Mouse (Mus musculus): ENCODE results near the gene Cwc22. TPM values are rescaled to one million over a fixed set of nuclear protein-coding genes. Genes with fewer than 3 reads are reported as not detected.
"Not testable (repeated sequence)": the region's sequence is repeated elsewhere in the genome, so short reads cannot be mapped to it uniquely, and the experiment has no call there.

Gene Cwc22
- total RNA-seq, 2 experiments from 2014 or later: 26.1 to 29.1 TPM

DNA sequence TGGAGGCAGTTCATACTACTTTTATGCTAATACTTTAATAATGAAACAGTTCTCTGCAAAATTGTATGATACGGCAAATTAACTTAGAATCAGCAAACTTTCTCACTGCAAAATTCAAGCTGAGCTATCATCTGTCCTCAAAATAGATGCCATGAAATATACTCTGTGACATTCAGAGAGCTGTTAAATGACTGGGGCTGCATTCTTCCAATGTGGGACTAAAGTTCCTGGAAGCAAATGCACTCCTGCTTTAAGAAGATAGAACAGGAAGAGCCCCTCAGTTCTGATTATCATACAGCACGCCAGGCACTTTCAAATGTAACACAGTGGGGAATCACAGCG lies 48.6 kb downstream of the Cwc22 start:
- no peak for DNase-seq

DNA sequence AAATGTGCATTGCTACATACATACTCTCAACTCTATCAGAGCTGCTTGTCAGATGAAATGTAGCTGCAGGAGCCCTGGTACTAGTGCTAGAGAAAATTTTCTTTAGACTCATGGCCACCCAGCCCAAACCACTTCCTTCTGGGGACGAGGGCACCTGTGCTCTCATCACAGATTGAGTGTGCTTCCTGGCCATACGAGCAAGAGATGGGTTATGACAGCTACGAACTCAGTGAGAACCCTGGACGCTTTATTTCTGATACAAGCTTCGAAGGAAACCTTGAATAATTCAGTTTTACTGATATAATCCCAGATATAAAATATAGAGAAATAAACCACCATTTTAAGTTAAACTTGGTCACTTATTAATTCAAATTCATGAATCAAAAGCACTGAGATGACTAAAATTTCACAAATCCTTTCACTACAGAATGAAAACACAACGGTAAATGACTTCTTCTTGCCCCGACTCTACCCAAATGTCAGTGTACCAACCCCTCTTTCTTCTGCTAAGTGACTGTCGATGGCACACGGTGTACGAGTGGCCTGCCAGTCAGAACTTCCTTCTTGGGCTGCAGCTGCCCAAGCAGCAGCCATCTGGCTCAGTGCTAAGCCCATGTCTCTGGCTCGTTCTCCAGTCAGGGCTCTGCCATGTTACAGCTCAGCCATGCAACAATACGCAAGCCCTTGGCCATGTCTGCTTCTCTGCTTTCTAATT lies 49.2 kb downstream of the Cwc22 start:
- DNase-seq: no peak

DNA sequence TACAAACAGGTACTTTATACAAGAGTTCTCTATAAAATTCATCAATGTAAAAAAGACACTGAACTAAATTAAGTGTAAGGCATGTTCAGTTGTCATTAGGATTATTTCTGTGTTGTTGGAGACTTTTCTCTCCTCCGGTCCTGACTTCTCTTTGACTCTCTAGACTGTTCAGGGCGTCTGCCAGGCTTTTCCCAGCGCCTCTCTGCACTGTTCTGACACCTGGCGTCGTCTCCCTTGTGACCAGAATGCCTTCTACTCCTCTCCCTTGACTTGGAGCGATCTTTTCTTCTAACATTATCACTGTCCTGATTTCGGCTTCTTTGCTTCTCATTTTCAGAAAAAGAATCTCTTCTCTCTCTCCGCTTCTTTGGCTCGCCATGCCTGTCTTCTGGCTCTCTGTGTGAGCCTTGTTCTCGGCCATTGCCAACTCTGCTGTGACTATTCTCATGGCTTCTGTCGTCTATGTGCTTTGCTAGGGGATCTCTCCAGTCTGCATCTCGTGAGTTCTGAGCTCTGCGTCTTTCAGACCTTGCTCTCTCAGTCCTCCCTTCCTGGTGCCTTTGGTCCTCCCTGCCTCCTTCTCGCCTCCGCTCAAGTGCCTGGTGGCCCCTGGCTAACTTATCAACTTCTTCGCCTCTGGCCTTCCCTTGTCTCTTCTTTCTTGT lies 50.1 kb downstream of the Cwc22 start:
- not testable (repeated sequence) for DNase-seq

DNA sequence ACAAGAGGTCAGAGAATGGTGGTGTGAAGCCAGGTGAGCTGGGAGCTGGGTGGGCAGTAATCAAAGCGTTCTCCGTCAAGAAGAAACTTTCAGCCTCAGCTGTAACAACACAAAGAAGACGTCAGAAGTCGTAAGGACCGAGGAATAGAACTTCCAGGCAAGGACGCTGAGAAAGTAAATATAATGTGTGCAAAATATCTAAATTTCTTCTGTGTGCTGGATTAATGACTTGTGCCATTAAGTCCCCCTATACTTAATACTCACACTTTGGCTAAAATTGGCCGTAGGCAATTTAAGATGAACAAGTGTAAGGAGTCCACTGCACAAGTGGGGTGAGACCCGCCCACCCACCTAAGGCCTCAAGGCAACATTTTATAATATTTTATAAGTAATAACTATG lies 51.3 kb downstream of the Cwc22 start:
- no peak for DNase-seq

DNA sequence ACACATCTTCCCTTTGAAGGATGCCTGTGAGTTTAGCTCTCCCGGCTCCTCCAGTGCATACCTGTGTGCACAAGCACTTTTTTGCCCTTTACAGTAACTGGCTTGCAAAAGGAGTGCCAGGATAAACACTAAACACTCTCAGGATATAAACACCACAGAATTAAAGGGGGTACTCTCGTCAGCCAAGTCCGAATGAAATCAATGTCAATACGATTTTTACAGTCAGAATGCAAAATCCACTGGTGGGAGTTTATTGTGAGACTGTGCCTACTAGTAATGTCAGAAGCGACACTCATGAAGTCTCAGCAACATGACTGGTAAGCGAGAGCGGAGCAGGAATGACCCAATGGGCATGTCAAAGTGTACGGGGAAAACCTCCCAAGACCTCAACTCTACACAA lies 52.7 kb downstream of the Cwc22 start:
- no peak for DNase-seq

DNA sequence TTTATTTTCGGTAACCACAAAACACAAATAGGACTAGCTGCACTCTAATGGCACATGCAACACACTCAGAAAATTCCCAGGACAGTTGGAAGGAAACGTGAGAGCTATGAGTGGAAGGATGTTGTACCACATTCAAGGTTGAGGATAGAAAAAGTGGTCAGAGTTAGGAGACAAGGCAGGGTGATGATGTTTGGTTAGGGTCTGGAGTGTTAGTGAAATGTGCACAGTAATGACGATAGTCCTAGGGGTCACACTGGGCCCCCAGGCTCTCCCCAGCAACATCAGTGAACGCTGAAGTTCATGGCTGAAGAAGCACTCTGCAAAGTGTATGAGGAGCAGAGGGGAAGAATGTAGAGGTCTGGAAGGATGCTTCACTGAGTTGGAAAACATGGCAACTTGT lies 53.6 kb downstream of the Cwc22 start:
- DNase-seq: no peak

DNA sequence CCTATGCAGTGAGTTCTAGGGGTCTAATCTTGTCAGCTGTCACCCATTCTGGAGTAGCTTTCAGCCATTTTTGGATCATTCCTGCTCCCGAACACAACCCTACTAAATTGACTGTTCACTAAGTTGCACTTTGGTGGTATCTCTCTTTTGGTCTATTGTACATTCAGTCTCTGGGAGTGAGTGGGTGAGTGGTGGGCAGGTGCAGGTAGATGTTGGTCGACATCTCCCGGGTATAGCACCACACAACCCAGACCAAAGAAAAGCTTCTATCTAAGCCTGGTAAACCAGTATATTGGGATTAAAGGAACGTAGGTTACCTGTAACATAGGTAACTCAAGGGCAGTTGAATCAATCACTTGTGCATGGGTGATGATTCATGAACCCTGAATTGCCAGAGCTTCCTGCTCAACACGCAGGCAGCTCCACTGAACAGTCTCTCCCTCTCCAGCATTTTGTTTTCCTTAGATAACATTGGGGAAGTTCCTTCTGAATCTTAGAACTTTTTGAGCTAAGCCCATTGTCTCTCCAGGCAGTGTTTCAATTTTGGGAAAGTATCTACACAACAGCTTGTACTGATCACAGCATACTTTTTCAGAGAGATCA lies 55.2 kb downstream of the Cwc22 start:
- DNase-seq: no peak

DNA sequence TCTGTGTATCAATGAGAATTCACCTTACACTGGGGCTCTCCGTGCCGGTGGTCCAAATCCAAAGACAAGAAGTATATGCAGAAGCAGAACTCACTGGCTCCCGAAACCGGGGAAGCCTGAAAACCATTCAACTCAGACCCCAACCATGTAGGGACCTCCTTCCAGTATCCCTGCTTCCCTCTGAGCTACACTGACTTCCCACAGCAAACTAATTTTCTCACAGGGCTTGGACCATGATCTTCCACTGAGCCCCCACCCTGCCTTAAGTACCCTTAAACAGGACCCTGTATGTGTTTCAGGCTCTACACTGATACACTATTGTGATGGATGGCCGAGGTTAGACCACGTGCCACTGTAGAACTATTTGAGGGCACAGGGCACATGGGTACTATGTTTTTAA lies 56.2 kb downstream of the Cwc22 start:
- DNase-seq: no peak

DNA sequence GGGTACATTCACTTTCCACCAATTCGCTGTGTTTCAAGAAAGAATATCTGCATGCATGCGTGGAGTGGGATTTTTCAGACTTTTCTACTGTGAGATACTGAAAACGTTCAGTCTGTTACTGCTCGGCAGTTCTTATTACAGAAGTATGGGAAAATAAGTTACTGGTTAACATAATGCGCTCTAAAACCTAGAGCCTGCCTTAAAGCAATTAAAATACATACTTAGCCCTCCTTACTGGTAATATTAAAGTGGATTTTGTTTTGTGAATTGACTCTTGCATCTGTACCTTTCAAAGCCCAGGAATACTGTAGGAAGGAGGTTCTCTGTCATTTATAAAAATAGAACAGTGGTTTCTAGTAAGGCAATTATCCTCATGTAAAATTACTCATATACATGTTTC lies 56.8 kb downstream of the Cwc22 start:
- DNase-seq: no peak

DNA sequence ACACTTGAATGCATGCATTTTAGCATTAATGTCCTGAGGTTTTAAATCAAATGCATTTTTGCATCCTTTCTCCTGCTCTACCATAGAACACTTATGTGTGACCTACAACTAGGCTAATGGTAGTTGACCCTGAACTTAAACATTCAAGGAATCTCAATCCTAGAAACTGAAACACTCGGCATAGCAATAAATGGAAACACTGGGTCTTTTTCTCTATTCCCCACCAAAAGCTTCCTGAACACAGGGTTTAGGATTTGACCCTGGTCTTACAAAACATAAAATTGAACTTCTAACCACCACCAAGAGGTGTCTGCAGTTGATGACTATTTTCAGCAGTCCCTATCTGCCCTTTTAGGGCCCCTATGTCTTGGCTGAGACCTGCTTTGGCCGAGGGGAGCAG lies 57.3 kb downstream of the Cwc22 start:
- no peak for DNase-seq

DNA sequence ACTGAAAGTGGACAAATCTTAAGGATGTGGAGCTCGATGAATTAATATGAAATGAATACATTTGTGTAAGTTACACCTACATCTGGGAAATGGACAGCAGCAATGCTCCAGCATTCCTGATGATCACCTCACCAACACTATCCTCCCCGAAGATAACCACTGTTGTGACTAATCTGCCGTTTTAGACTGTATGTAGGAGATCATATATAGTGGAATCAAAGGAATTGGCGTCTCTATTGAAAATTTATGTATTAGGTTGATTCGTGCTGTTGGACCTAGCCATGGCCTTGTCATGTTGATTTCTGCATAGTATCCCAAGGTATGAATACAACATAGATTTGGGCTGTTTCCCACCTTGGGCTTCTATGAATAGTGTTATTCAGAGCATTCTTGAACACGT lies 58.1 kb downstream of the Cwc22 start:
- no peak for DNase-seq

DNA sequence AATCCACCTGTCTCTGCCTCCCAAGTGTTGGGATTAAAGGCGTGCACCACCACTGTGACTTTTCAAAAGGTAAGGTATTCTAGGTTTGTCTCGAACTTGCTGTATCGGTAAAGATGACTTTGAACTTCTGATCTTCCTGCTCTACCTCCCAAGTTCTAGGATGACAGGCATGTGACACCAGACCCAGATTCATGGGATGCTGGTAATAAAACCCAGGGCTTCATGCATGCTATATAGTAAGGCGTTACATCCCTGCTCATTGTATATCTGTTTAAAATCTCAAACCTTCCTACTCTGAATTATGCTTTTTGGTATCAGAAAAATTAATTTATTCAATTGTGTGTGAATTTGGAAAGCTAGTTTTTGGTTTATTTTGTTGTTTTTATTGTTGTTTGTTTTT lies 59.0 kb downstream of the Cwc22 start:
- DNase-seq: no peak

DNA sequence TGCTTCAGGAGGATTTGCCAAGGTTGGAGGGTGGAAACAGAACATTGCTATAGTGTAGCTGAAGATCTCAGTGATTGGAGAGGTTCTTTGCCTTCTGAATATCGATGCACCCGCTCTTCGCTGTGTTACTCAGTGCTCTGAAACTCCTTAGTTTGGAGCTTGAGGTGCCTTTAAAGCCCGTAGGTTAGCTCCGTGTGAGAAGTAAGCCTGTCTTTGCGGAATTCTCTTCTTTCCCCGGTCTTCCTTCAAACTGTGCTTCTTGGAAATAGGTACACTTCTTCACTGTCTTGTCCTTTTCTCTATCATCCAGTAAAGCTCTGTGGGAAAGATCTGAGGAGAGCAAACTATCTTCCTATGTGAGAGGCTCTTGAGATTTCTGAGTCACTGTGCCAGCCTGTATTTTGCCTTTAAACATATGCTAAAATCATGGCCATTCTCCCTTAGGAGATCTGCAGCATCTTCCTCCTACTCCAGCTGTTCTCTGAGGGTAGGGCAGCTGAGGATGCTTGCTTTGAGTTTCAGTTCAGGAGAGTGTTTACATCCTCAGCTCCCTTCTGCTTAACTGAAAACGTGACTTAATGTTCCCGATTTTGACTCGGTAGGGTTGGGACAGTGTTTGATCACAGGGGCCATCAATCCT lies 60.6 kb downstream of the Cwc22 start:
- DNase-seq: no peak

DNA sequence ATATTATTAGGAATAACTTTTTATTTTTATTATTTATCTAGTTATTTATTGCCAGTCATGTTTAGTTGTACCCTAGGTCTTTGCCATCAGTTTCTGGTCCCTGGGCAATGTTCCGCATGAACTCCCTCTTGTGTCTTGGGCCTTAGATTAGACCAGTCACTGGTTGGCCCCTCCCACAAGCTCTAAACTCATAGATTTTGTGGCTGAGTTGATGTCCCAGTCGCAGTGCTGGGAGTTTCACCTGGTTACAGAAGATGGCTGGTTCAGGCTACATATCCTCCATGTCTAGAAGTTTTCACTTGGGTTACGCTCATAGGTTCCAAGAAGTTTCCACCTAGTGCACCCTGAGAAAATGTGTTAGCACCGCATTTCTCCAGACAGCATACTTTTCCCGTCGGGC lies 61.1 kb downstream of the Cwc22 start:
- DNase-seq: no peak

DNA sequence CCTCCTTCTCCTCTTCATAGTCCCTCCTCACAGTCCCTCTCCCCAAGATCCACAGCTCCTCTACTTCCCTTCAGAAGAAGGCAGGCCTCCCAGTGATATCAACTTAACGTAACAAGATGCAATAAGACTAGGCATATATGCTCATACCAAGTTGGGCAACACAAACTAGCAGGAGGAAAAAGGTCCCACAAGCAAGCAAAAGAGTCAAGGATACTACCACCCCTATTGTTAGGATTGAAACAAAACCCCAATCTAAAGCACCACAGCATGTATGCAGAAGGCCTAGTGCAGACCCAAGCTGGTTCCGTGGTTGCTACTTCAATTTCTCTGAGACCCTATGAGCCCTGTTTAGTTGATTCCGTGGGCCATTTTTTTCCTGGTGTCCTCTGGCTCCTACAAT lies 61.7 kb downstream of the Cwc22 start:
- DNase-seq: no peak

DNA sequence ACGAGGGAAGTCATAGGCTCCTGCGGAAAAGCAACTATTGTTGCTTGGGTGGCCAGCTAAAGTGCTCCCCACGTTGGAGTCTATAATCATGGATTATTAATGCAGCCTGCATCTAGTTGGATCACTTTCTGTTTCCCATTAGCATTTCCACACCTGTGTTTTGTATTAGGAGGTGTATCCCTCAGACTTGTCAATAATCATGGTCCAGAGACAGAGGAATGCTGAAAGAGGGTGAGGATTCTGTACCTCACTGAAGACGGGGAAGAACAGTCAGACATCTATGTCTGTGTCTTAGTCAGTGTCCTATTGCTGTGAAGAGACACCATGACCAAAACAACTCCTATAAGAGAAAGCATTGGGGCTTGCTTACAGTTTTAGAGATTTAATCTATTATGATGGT lies 63.2 kb downstream of the Cwc22 start:
- DNase-seq: no peak

DNA sequence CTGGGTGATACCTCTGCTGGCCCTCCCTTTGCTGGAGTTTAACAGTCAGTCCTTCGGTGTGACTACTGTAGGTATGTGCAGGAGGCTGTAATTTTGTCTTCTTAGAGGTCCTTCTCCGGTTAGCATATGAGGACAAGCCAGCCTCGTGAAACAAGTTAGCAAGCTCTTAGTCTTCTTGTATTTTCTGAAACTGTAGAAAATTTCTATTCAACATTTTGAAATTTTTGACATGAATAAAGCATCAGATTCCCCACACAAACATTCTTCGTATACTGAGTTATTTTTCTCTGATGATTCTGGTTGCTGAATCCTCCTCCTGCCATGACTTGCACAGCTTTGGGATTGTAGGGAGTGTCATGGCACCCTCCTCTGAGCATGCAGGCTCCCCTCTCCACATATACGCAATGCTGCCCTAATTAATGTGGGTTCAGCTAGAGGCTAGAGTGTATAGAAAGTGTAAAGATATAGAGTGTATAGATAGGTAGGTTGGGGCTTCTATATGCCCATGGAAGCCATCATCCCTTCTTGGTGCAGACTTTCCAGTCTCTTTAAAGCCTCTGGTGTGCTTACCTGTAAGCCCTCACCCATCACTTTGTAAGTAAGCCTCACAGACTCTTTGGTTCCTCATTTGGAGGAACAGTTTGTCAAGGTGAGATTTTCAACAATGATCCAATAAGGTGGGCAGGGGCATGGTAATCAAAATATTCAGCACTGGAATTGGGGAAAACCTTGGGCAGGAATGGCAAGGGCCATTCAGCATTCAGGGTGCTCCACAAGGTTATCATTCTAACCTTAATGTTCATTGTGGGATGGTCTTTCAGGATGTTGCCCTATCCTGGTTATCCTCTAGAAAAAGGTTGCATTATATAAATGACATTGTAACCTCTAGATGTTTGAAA lies 64.6 kb downstream of the Cwc22 start:
- no peak for DNase-seq

DNA sequence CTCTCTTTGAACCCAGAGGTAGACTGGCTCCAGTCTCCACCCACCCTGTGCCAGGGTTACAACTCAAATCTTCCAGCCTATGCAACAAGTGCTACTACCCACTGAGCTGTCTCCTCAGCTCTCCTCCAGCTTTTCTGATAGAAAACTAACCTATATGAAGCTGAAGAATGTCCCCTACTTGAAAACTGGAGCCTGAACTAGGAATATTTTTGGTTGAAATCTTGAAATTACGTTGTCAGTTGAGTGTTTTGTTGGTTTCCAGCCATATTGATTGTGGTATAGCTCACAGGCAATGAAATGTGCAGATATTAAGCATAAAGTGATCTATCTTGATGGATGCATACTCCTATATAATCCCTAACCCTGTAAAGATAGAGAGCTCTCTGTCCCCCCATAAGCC lies 65.8 kb downstream of the Cwc22 start:
- DNase-seq: no peak

DNA sequence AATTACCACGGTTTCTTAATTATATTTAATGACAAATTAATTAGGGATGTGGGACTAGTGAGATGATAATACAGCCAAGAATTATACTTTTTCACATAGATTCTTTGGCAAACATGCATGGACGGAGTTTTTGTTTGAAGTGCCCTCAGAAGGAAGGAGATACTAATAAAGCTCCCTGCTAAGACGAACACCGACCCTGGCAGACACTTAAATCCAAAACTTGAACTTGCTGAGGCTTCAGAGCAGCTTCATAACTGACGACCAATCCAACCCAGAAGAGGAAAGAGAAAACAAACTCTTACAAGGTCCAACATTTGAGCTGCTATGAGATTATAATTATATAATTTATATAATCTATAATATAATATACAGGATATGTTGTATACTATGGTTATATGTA lies 66.4 kb downstream of the Cwc22 start:
- DNase-seq: no peak

DNA sequence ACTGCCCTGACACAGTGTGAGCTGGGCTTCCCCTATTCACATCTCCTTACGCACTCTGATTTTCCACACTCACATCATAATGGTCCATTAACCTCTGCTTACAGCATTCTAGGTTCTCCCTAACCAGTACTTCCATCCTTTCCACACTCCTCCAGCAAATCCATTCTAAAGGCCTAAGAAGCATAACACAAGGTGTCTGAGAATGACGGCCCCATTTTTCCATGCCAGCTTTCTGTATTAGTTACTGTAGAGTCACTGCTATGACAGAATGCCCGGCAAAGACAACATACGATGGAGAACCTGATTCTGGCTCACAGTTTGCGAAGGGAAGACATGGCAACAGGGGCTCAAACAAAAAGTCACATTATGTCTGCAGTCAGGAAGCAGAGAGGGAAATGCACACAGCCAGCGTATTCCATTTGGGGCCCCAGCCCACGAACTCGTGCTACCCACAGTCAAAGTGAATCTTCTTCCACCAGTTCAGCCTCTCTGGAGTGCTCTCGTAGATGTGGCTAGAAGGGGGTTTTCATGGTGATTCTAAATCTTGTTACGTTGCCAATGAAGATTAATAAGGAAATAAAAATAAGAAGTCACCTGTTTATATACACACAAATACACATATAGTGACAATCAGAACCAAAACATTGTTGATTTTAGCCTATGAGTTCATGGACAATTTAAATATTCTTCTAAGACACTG lies 68.9 kb downstream of the Cwc22 start:
- DNase-seq: no peak

DNA sequence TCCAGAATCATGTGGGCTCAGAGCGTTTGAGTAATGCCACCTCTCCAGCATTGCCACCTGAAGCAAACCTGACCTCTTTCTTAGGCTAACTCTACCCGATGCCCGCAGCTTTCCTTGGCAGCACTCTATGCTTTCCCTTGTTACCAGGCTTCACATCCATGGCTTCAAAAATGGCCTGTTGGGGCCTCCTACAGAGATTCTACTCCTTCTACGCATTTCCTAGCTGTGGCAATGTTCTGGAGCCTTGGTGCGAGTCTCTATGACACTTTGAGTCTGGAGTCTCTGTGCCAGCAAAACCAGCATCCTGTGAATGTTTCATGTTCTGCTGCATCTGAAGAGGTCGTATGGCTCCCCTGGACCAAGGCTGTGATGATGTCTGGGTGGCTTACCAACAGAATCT lies 69.8 kb downstream of the Cwc22 start:
- DNase-seq: no peak

DNA sequence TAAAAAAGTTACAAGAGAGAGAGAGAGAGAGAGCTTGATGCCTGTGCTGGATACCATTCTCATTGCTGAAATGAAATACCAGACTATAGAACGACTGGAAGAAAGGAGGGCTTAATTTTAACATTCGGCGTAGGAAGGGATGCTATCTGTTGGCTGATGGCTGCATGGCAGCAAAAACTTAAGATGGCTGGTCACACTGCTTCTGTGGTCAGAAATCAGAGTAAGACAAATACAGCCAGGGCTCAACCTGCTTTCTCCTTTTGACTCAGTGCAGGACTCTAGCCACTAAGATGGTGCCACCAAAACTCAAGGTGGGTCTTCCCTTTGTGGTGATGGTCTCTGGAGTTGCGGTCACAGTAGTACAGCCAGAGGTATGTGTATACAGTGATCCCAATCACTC lies 70.7 kb downstream of the Cwc22 start:
- DNase-seq: no peak

Data from adrenal gland, postnatal 10 days (tissue).